Mouse (Mus musculus): Measurements from ENCODE around the gene Vps26a. TPM values are rescaled to one million over a fixed set of nuclear protein-coding genes. Genes with fewer than 3 reads are reported as not detected.
"Not testable (repeated sequence)": the region's sequence is repeated elsewhere in the genome, so short reads cannot be mapped to it uniquely, and the experiment has no call there.

Vps26a gene
- polyA plus RNA-seq, 1 experiment from 2014 or later: 84.7 TPM

GRCm38 (mm10) chr10:62507591-62508308 is 21.1 kb upstream of the Vps26a start:
- H3K36me3 ChIP-seq (replicated peaks): no peaks in the 10 kb centered on the region
- H3K27ac ChIP-seq (replicated peaks): no peak overlapping the region
- peak; percentile 48 for DNase-seq (ENCODE audit: low spot score)
- no peaks in the 10 kb centered on the region for H3K9me3 ChIP-seq
- H3K27me3 ChIP-seq (replicated peaks; ENCODE audit: low read depth, poor library complexity, severe bottlenecking): peaks cover 30% of the 10 kb centered on the region
- 17% methylated on average over 18 of the region's 18 CpGs for WGBS
- H3K4me3 ChIP-seq: peak overlapping the region; percentile 51
- peaks cover 9% of the 10 kb centered on the region for H3K4me1 ChIP-seq

DNA sequence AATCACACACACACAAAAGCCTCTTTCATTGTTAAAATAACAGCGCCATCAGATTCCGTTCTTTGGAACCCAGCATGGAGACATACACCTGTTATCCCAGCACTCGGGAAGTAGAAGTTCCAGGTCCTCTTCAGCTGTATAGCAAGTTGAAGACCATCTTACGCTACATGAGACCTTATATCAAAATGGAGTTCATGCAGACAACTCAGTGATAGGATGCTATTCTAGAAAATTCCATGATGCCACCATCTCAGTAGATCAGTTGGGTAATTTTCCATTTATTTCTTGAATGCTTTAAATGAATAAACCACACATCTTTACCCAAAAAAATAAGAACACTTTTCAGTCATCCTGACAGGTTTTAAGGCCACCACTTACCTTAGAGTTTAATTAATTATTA is 20.5 kb upstream of the Vps26a start:
- no peak for DNase-seq (ENCODE audit: low spot score)
- Histone ChIP-seq H3K27ac (replicated peaks) (no peak overlapping the region), H3K9me3 (no peaks in the 10 kb centered on the region), H3K4me1 (peaks cover 9% of the 10 kb centered on the region), H3K27me3 (replicated peaks; ENCODE audit: low read depth, poor library complexity, severe bottlenecking) (peaks cover 30% of the 10 kb centered on the region), H3K36me3 (replicated peaks) (no peaks in the 10 kb centered on the region), H3K4me3 (no peak overlapping the region)
- WGBS: 84% methylated on average over 4 of the region's 4 CpGs

DNA sequence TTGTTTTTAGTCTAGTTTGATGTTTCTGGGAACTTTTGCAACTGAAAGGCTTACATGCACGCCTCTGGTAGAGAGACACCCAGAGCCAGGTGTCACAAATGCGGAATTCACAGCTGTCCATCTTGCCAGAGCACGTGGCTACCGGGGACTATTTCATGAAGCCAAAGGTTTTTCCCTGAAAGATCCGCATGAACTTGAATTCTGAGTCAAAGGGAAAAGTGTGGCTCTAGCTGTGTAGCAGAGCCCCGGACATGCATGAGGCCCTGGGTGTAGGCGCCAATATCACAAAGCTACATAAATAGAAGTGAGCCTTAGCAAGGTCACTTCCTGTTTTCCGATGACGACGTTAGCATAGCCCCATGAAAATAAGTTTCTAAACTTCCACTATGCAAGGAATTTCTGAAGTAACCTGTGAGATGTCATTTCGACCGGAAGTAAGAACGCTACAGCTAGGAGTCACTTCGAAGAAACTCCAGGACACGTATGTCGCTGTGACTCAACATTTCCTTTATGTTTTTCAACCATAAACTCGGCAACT is 19.5 kb upstream of the Vps26a start:
- 85% methylated on average over 17 of the region's 17 CpGs for WGBS
- Histone ChIP-seq H3K4me1 (peaks cover 9% of the 10 kb centered on the region), H3K4me3 (no peak overlapping the region), H3K27me3 (replicated peaks; ENCODE audit: low read depth, poor library complexity, severe bottlenecking) (peaks cover 30% of the 10 kb centered on the region), H3K9me3 (no peaks in the 10 kb centered on the region), H3K27ac (replicated peaks) (no peak overlapping the region), H3K36me3 (replicated peaks) (no peaks in the 10 kb centered on the region)
- DNase-seq (ENCODE audit: low spot score): no peak

GRCm38 (mm10) chr10:62505224-62505983 is 18.8 kb upstream of the Vps26a start:
- peaks cover 9% of the 10 kb centered on the region for H3K4me1 ChIP-seq
- no peak for DNase-seq (ENCODE audit: low spot score)
- H3K4me3 ChIP-seq: no peak overlapping the region
- no peaks in the 10 kb centered on the region for H3K36me3 ChIP-seq (replicated peaks)
- no peaks in the 10 kb centered on the region for H3K9me3 ChIP-seq
- 82% methylated on average over 9 of the region's 9 CpGs for WGBS
- peaks cover 30% of the 10 kb centered on the region for H3K27me3 ChIP-seq (replicated peaks; ENCODE audit: low read depth, poor library complexity, severe bottlenecking)
- H3K27ac ChIP-seq (replicated peaks): no peak overlapping the region

- Histone ChIP-seq H3K27ac (replicated peaks) (no peak overlapping the region), H3K4me1 (peaks cover 9% of the 10 kb centered on the region), H3K36me3 (replicated peaks) (no peaks in the 10 kb centered on the region), H3K9me3 (no peaks in the 10 kb centered on the region), H3K27me3 (replicated peaks; ENCODE audit: low read depth, poor library complexity, severe bottlenecking) (peaks cover 23% of the 10 kb centered on the region), H3K4me3 (no peak overlapping the region)
- no peak for DNase-seq (ENCODE audit: low spot score)
- 77% methylated on average over 12 of the region's 12 CpGs for WGBS
Observed at GRCm38 (mm10) chr10:62503836-62504628, 17.4 kb upstream of the Vps26a start.

DNA sequence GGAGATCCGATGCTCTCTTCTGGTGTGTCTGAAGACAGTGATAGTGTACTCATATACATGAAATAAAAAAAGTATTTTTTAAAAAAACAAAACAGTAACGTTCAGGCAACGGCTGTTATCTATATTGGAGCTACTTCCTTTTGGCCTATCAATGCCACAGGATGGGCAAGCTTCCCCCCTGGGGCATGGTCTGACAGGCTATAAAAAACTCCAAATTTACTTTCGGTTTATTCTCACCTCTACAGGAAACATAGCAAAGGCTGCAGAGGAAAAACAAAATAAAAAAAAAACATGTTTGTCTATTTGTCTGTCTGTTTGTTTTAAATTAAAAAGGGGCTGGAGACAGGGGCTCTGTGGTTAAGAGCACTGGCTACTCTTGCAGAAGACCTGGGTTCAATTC is 16.7 kb upstream of the Vps26a start:
- Histone ChIP-seq H3K36me3 (replicated peaks) (no peaks in the 10 kb centered on the region), H3K9me3 (no peaks in the 10 kb centered on the region), H3K27ac (replicated peaks) (no peak overlapping the region), H3K4me1 (peaks cover 6% of the 10 kb centered on the region), H3K4me3 (no peak overlapping the region), H3K27me3 (replicated peaks; ENCODE audit: low read depth, poor library complexity, severe bottlenecking) (peaks cover 16% of the 10 kb centered on the region)
- DNase-seq (ENCODE audit: low spot score): no peak
- WGBS: 76% methylated on average over 4 of the region's 4 CpGs

DNA sequence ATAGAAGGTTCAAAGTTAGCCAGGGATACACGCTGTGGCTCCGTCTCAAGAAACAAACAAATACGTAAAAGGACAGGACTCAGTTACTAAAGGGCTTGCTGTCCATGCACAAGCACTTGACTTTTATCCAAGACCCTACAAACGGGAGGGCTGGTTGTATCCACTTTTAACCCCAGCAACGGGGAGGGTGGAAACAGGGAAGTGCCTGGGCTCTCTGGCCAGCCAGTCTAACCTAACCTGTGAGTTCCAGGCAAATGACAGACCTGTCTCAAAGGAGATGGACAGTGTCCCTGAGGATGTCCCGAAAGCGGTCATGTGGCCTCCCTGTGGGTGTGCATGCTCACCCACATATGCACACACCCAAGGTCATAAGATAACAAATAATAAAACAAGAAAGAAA is 15.3 kb upstream of the Vps26a start:
- Histone ChIP-seq H3K4me3 (no peak overlapping the region), H3K27me3 (replicated peaks; ENCODE audit: low read depth, poor library complexity, severe bottlenecking) (peaks cover 2% of the 10 kb centered on the region), H3K36me3 (replicated peaks) (no peaks in the 10 kb centered on the region), H3K9me3 (no peaks in the 10 kb centered on the region), H3K27ac (replicated peaks) (no peak overlapping the region), H3K4me1 (no peaks in the 10 kb centered on the region)
- DNase-seq (ENCODE audit: low spot score): no peak
- 83% methylated on average over 7 of the region's 7 CpGs for WGBS

DNA sequence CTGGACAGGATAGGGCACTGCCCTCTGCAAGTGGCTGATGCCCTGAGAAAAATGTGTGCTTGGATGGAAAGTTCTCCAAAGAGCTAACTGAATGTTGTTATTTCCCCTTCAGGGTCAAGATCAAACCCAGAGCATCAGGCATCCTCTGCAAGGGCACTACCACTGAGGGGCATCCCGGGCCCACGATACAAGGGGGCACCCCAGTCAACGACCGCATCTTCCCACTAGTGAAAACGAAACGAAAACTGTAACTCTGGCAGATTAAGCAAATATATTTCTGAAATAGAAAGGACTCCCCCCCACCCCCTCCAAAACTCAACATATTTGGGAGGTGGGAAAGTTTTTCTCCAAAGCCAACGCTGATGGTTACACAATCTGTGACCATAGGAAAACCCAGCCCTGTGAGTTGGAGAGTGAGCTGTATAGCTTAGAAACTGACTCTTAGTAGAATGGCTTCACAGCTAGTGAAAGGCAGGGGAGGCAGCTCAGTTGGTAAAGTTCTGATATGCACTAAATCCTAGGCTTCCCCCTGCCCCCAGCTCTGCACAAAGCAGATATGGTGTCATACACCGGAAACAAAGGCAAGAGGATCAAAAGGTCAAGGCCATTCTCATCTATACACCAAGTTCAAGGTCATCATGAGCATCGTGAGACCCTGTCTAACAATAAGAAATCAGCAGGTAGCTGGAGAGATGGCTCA is 14.5 kb upstream of the Vps26a start:
- H3K4me3 ChIP-seq: no peak overlapping the region
- 92% methylated on average over 9 of the region's 9 CpGs for WGBS
- H3K27me3 ChIP-seq (replicated peaks; ENCODE audit: low read depth, poor library complexity, severe bottlenecking): no peaks in the 10 kb centered on the region
- H3K36me3 ChIP-seq (replicated peaks): no peaks in the 10 kb centered on the region
- no peaks in the 10 kb centered on the region for H3K9me3 ChIP-seq
- no peaks in the 10 kb centered on the region for H3K4me1 ChIP-seq
- no peak overlapping the region for H3K27ac ChIP-seq (replicated peaks)
- no peak for DNase-seq (ENCODE audit: low spot score)

DNA sequence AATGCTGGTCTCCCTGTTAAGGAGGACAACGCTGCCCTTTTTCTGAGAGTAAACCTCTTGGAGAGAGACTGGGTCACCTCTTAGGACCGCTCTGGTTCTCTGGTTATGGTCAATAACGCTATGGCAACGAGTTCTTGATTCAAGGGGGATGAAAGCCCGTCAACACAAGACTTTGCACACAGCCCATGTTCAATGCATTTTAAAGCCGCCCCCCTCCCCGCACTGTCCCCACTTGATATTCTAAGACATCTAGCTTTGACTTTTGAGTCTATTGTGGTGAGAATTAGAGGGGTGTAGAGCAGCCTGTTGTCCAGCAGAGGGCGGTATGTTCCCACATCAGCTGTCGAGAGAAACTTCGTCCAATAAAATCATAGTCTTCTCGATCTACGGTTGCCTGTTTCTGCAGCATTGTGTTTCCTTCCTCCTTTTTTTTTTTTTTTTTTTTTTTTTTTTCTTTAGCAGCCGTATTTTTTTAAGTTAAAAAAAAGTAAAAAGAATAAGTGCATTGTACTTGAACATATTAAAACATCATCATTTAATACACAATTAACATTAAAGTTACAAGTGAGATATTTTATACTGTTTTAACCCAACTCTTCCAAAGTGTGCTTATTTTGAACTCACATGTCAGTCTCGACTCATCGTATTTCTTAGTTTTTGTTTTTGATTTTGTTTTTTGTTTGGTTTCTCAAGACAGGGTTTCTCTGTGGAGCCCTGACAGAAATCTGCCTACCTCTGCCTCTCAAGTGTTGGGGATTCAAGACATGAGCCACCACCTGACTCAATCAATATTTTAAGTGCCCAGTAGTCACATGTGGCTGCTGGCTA is 13.7 kb upstream of the Vps26a start:
- Histone ChIP-seq H3K4me3 (no peak overlapping the region), H3K36me3 (replicated peaks) (no peaks in the 10 kb centered on the region), H3K9me3 (no peaks in the 10 kb centered on the region), H3K27ac (replicated peaks) (no peak overlapping the region), H3K27me3 (replicated peaks; ENCODE audit: low read depth, poor library complexity, severe bottlenecking) (no peaks in the 10 kb centered on the region), H3K4me1 (no peaks in the 10 kb centered on the region)
- peak; percentile 72 for DNase-seq (ENCODE audit: low spot score)
- WGBS: 27% methylated on average over 15 of the region's 15 CpGs

DNA sequence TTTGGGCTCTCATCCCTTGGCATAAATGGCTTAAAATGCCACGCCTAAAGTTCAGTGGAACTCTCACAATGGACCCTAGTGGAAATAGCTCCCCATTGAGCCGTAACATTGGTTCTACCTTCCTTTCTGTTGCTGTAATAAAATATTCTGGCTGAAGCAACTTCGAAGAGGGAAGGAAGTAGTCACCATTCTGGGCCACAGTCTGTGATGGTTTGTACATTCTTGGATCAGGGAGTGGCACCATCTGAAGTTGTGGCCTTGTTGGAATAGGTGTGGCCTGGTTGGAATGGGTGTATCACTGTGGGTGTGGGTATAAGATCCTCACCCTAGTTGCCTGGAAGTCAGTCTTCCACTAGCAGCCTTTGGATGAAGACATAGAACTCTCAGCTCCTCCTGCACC is 5.1 kb upstream of the Vps26a start:
- H3K36me3 ChIP-seq (replicated peaks); H3K4me3 ChIP-seq; H3K27me3 ChIP-seq (replicated peaks; ENCODE audit: low read depth, poor library complexity, severe bottlenecking); H3K9me3 ChIP-seq; DNase-seq (ENCODE audit: low spot score); H3K27ac ChIP-seq (replicated peaks): not testable (repeated sequence)
- WGBS: 86% methylated on average over 3 of the region's 3 CpGs
- H3K4me1 ChIP-seq: peaks cover 10% of the 10 kb centered on the region

- Histone ChIP-seq H3K9me3 (no peaks in the 10 kb centered on the region), H3K27me3 (replicated peaks; ENCODE audit: low read depth, poor library complexity, severe bottlenecking) (no peaks in the 10 kb centered on the region), H3K4me1 (peaks cover 15% of the 10 kb centered on the region), H3K4me3 (no peak overlapping the region), H3K27ac (replicated peaks) (no peak overlapping the region), H3K36me3 (replicated peaks) (no peaks in the 10 kb centered on the region)
- DNase-seq (ENCODE audit: low spot score): peak; percentile 46
- WGBS: 28% methylated on average over 1 of the region's 1 CpGs
Observed at GRCm38 (mm10) chr10:62488266-62488665, 1.7 kb upstream of the Vps26a start.
